Mouse (Mus musculus): ENCODE measurements at regions not wholly inside any gene's neighbourhood (a gene's known extent, or its start where the extent isn't known, plus 50 kb on each side); places are given as distances from the start of the nearest gene placed in this dataset.

- H3ac ChIP-seq (ENCODE audit: control insufficient read depth, insufficient read length): no peak overlapping the region
- no peaks in the 10 kb centered on the region for H3K27me3 ChIP-seq (ENCODE audit: control insufficient read depth, insufficient read depth, insufficient read length)
- H3K79me2 ChIP-seq (ENCODE audit: control insufficient read depth, insufficient read depth): no peaks in the 10 kb centered on the region
- no peaks in the 10 kb centered on the region for H3K36me3 ChIP-seq (ENCODE audit: control insufficient read depth, insufficient read depth)
- TF ChIP-seq TCF3 (IDR thresholded peaks at IDR 0.05; ENCODE audit: insufficient read length, low read depth): no peak
- TF ChIP-seq E2F4 (IDR thresholded peaks at IDR 0.05; ENCODE audit: insufficient read depth): no peak
- TF ChIP-seq TCF12 (IDR thresholded peaks at IDR 0.05; ENCODE audit: insufficient read depth, poor library complexity, severe bottlenecking): no peak
- no peak for TF ChIP-seq REST (IDR thresholded peaks at IDR 0.05; ENCODE audit: insufficient read depth, insufficient read length)
- no peak for TF ChIP-seq POLR2A (IDR thresholded peaks at IDR 0.05; ENCODE audit: insufficient read length, low read depth)
- no peak for TF ChIP-seq CEBPB (IDR thresholded peaks at IDR 0.05; ENCODE audit: insufficient read depth, poor library complexity, severe bottlenecking)
- no peak for TF ChIP-seq MYOG (IDR thresholded peaks at IDR 0.05; ENCODE audit: control insufficient read depth in 1 of 3, insufficient read depth in 1 of 3, insufficient read length in 2 of 3, low read depth in 2 of 3)
- TF ChIP-seq POLR2AphosphoS2 (IDR thresholded peaks at IDR 0.05; ENCODE audit: insufficient read length, low read depth): no peak
- no peak for TF ChIP-seq MAX (IDR thresholded peaks at IDR 0.05; ENCODE audit: low read depth)
- no peak for TF ChIP-seq USF1 (IDR thresholded peaks at IDR 0.05; ENCODE audit: low read depth)
- no peak for TF ChIP-seq SRF (IDR thresholded peaks at IDR 0.05; ENCODE audit: control insufficient read depth, insufficient read length, low read depth)
- no peak overlapping the region for H3K4me2 ChIP-seq (ENCODE audit: low read depth)
- H3K4me3 ChIP-seq: no peak overlapping the region
These were observed 86.8 kb upstream of the Rbms3 start for GRCm38 (mm10) chr9:117716476-117716875.

- H3ac ChIP-seq (ENCODE audit: control insufficient read depth, insufficient read length): no peak overlapping the region
- no peaks in the 10 kb centered on the region for H3K79me2 ChIP-seq (ENCODE audit: control insufficient read depth, insufficient read depth)
- TF ChIP-seq POLR2AphosphoS2 (IDR thresholded peaks at IDR 0.05; ENCODE audit: insufficient read length, low read depth): no peak
- TF ChIP-seq MYOD1 (IDR thresholded peaks at IDR 0.05; ENCODE audit: control insufficient read depth in 1 of 3, insufficient read length in 2 of 3, low read depth in 2 of 3): no peak
- no peak for TF ChIP-seq SRF (IDR thresholded peaks at IDR 0.05; ENCODE audit: control insufficient read depth, insufficient read length, low read depth)
- no peak for TF ChIP-seq REST (IDR thresholded peaks at IDR 0.05; ENCODE audit: insufficient read depth, insufficient read length)
- no peak for TF ChIP-seq E2F4 (IDR thresholded peaks at IDR 0.05; ENCODE audit: insufficient read depth)
- TF ChIP-seq POLR2A (IDR thresholded peaks at IDR 0.05; ENCODE audit: insufficient read length, low read depth): no peak
- TF ChIP-seq USF1 (IDR thresholded peaks at IDR 0.05; ENCODE audit: low read depth): no peak
- no peak for TF ChIP-seq TCF12 (IDR thresholded peaks at IDR 0.05; ENCODE audit: insufficient read depth, poor library complexity, severe bottlenecking)
- no peak for TF ChIP-seq MAX (IDR thresholded peaks at IDR 0.05; ENCODE audit: low read depth)
- TF ChIP-seq CEBPB (IDR thresholded peaks at IDR 0.05; ENCODE audit: insufficient read depth, poor library complexity, severe bottlenecking): no peak
- TF ChIP-seq TCF3 (IDR thresholded peaks at IDR 0.05; ENCODE audit: insufficient read length, low read depth): no peak
- no peak for TF ChIP-seq MYOG (IDR thresholded peaks at IDR 0.05; ENCODE audit: control insufficient read depth in 1 of 3, insufficient read depth in 1 of 3, insufficient read length in 2 of 3, low read depth in 2 of 3)
- no peak overlapping the region for H3K4me3 ChIP-seq
- H3K27me3 ChIP-seq (ENCODE audit: control insufficient read depth, insufficient read depth, insufficient read length): no peaks in the 10 kb centered on the region
- H3K4me2 ChIP-seq (ENCODE audit: low read depth): no peak overlapping the region
- H3K36me3 ChIP-seq (ENCODE audit: control insufficient read depth, insufficient read depth): no peaks in the 10 kb centered on the region
These were observed 85.3 kb upstream of the Rbms3 start for GRCm38 (mm10) chr9:117714741-117715675.

GRCm38 (mm10) chr9:117713121-117713520 is 83.4 kb upstream of the Rbms3 start:
- TF ChIP-seq POLR2AphosphoS2 (IDR thresholded peaks at IDR 0.05; ENCODE audit: insufficient read length, low read depth) (no peak), SRF (IDR thresholded peaks at IDR 0.05; ENCODE audit: control insufficient read depth, insufficient read length, low read depth) (no peak), TCF3 (IDR thresholded peaks at IDR 0.05; ENCODE audit: insufficient read length, low read depth) (no peak), E2F4 (IDR thresholded peaks at IDR 0.05; ENCODE audit: insufficient read depth) (no peak), CEBPB (IDR thresholded peaks at IDR 0.05; ENCODE audit: insufficient read depth, poor library complexity, severe bottlenecking) (no peak), MYOG (IDR thresholded peaks at IDR 0.05; ENCODE audit: control insufficient read depth in 1 of 3, insufficient read depth in 1 of 3, insufficient read length in 2 of 3, low read depth in 2 of 3) (no peak), USF1 (IDR thresholded peaks at IDR 0.05; ENCODE audit: low read depth) (no peak), MYOD1 (IDR thresholded peaks at IDR 0.05; ENCODE audit: control insufficient read depth in 1 of 3, insufficient read length in 2 of 3, low read depth in 2 of 3) (no peak), MAX (IDR thresholded peaks at IDR 0.05; ENCODE audit: low read depth) (no peak), REST (IDR thresholded peaks at IDR 0.05; ENCODE audit: insufficient read depth, insufficient read length) (no peak), TCF12 (IDR thresholded peaks at IDR 0.05; ENCODE audit: insufficient read depth, poor library complexity, severe bottlenecking) (no peak), POLR2A (IDR thresholded peaks at IDR 0.05; ENCODE audit: insufficient read length, low read depth) (no peak)

GRCm38 (mm10) chr9:117711793-117712192 is 82.1 kb upstream of the Rbms3 start:
- no peak overlapping the region for H3ac ChIP-seq (ENCODE audit: control insufficient read depth, insufficient read length)
- no peaks in the 10 kb centered on the region for H3K36me3 ChIP-seq (ENCODE audit: control insufficient read depth, insufficient read depth)
- no peak overlapping the region for H3K4me2 ChIP-seq (ENCODE audit: low read depth)
- H3K4me3 ChIP-seq: no peak overlapping the region
- no peak for TF ChIP-seq CEBPB (IDR thresholded peaks at IDR 0.05; ENCODE audit: insufficient read depth, poor library complexity, severe bottlenecking)
- TF ChIP-seq TCF12 (IDR thresholded peaks at IDR 0.05; ENCODE audit: insufficient read depth, poor library complexity, severe bottlenecking): no peak
- no peak for TF ChIP-seq E2F4 (IDR thresholded peaks at IDR 0.05; ENCODE audit: insufficient read depth)
- no peak for TF ChIP-seq POLR2A (IDR thresholded peaks at IDR 0.05; ENCODE audit: insufficient read length, low read depth)
- TF ChIP-seq REST (IDR thresholded peaks at IDR 0.05; ENCODE audit: insufficient read depth, insufficient read length): no peak
- TF ChIP-seq POLR2AphosphoS2 (IDR thresholded peaks at IDR 0.05; ENCODE audit: insufficient read length, low read depth): no peak
- TF ChIP-seq SRF (IDR thresholded peaks at IDR 0.05; ENCODE audit: control insufficient read depth, insufficient read length, low read depth): no peak
- no peak for TF ChIP-seq TCF3 (IDR thresholded peaks at IDR 0.05; ENCODE audit: insufficient read length, low read depth)
- TF ChIP-seq MAX (IDR thresholded peaks at IDR 0.05; ENCODE audit: low read depth): no peak
- TF ChIP-seq MYOG (IDR thresholded peaks at IDR 0.05; ENCODE audit: control insufficient read depth in 1 of 3, insufficient read depth in 1 of 3, insufficient read length in 2 of 3, low read depth in 2 of 3): peak in 2 of 3 experiments; percentile 40 to 52
- TF ChIP-seq USF1 (IDR thresholded peaks at IDR 0.05; ENCODE audit: low read depth): no peak
- TF ChIP-seq MYOD1 (IDR thresholded peaks at IDR 0.05; ENCODE audit: control insufficient read depth in 1 of 3, insufficient read length in 2 of 3, low read depth in 2 of 3): peak in 2 of 3 experiments; percentile 26 to 73
- no peaks in the 10 kb centered on the region for H3K27me3 ChIP-seq (ENCODE audit: control insufficient read depth, insufficient read depth, insufficient read length)
- H3K79me2 ChIP-seq (ENCODE audit: control insufficient read depth, insufficient read depth): no peaks in the 10 kb centered on the region

More at GRCm38 (mm10) chr9:117713121-117713520, 83.4 kb upstream of the Rbms3 start:
- H3K4me3 ChIP-seq: no peak overlapping the region
- no peaks in the 10 kb centered on the region for H3K27me3 ChIP-seq (ENCODE audit: control insufficient read depth, insufficient read depth, insufficient read length)
- H3K36me3 ChIP-seq (ENCODE audit: control insufficient read depth, insufficient read depth): no peaks in the 10 kb centered on the region
- H3ac ChIP-seq (ENCODE audit: control insufficient read depth, insufficient read length): no peak overlapping the region
- H3K4me2 ChIP-seq (ENCODE audit: low read depth): no peak overlapping the region
- H3K79me2 ChIP-seq (ENCODE audit: control insufficient read depth, insufficient read depth): no peaks in the 10 kb centered on the region

Measured in myocyte (in vitro differentiated cells).